Mouse (Mus musculus): Measurements from ENCODE around the gene Gm8165.
"Not testable (repeated sequence)": the region's sequence is repeated elsewhere in the genome, so short reads cannot be mapped to it uniquely, and the experiment has no call there.

The Gm8165 gene

GRCm38 (mm10) chr14:43677099-43677498 is at the start of gene Gm8165:
Gene Gm8165, minus strand, starts transcription at chr14:43677199.
- not testable (repeated sequence) for DNase-seq (ENCODE audit: low spot score in 2 of 2)

DNA sequence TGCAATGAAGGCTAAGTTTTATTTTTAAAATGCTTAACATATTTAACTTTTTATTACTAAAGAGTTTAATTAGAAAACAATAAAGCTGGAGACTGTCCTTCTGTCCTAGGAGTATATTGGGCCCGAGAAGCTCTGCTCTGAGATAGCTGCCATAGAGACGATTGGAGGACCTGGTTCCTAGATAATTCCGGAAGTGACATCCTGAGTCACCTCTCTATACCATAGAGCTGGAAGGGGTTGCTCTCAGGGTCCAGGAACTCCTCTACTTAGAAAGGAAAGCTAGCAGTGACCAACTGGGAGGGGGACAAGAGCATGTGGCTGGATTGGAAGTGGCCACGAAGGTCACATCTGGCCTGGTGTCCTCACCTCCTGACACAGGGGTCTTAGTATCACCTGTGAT is 20.6 kb upstream of the Gm8165 start, which contains the start of gene Gm7324:
Gene Gm7324, plus strand, starts transcription at position 208 of the 400 bp plus-strand sequence.
- not testable (repeated sequence) for DNase-seq (ENCODE audit: low spot score in 2 of 2)
